In genomic region chrX:134374190-134374589, GRCm38 (mm10) we compare ENCODE assay signal across 27 mouse cellular contexts. TPM values are rescaled to one million over a fixed set of nuclear protein-coding genes. Genes with fewer than 3 reads are reported as not detected.
A peak's percentile ranks its signal among the peaks of the same experiment; 100 is the strongest.
DNase-seq lines count a peak whose midpoint lies in the region; TF ChIP-seq lines count a peak whose summit lies in the region.
"Had no signal": no experiment of that assay in that cellular context is flagged by ENCODE, and none has a peak within 500 bp of the region (broad histone marks: within the 10 kb centered on the region; RNA-seq: fewer than 3 reads in every experiment).

No protein-coding gene starts in this region.

- TF ChIP-seq POLR2A in MEL (IDR thresholded peaks at IDR 0.05; ENCODE audit: control insufficient read depth in 1 of 2, insufficient read depth in 1 of 2, low read depth in 1 of 2, low read length in 2 of 2, poor library complexity in 1 of 2), result no peak

- TF ChIP-seq RAD21 in MEL (IDR thresholded peaks at IDR 0.05; ENCODE audit: low read depth, low read length), result no peak

- no peak overlapping the region for H3K4me3 ChIP-seq in MEL (ENCODE audit: control insufficient read depth in 1 of 2, insufficient read depth in 1 of 2, low read depth in 2 of 2, low read length in 2 of 2)
- H3K4me3 ChIP-seq: embryonic facial prominence, embryonic 10.5 days; embryonic facial prominence, embryonic 13.5 days; erythroblast, embryonic 14.5 days; forebrain, embryonic 12.5 days; forebrain, embryonic 15.5 days; gastrocnemius, adult 2 months; heart, adult 2 months; hindbrain, embryonic 12.5 days; hindbrain, embryonic 15.5 days had no signal

- DNase-seq in A20 (ENCODE audit: low read depth, low spot score), result peak; percentile 68
- peak; percentile 28 for DNase-seq in CD4-positive, CD25-positive, alpha-beta regulatory T cell, adult 2 months (ENCODE audit: low read depth, low spot score)
- DNase-seq in MEL (ENCODE audit: low read depth, low spot score), result peak; percentile 31
- peak; percentile 58 for DNase-seq in induced T-regulatory cell, adult 2 months (ENCODE audit: low read depth)
- no peak for DNase-seq in left cerebral cortex, adult 9 months (ENCODE audit: low spot score in 2 of 2)
- no peak for DNase-seq in left cerebral cortex, adult 18-20 months (ENCODE audit: low spot score in 2 of 2)
- no peak for DNase-seq in lung, postnatal 4 days
- no peak for DNase-seq in spleen, adult 18-20 months
- DNase-seq: adrenal gland, adult 2 months; adrenal gland, postnatal 14 days; cerebellum, adult 11-12 months; cerebellum, adult 8-10 months; cerebellum, postnatal 10 days; cerebellum, postnatal 36 days; embryo, embryonic 11 days; gastrocnemius, adult 2 months; gastrocnemius, postnatal 25 days; heart, adult 2 months; kidney, adult 2 months had no signal

- H3K27ac ChIP-seq in MEL (ENCODE audit: control insufficient read depth, low read depth, low read length), result no peak overlapping the region
- H3K27ac ChIP-seq: embryonic facial prominence, embryonic 10.5 days; embryonic facial prominence, embryonic 13.5 days; forebrain, embryonic 12.5 days; forebrain, embryonic 15.5 days; gastrocnemius, adult 2 months; heart, adult 2 months; hindbrain, embryonic 12.5 days; hindbrain, embryonic 15.5 days had no signal

- H3K36me3 ChIP-seq in MEL (ENCODE audit: control insufficient read depth in 1 of 2, insufficient read depth in 2 of 2, low read length in 2 of 2), result no peaks in the 10 kb centered on the region
- H3K36me3 ChIP-seq: embryonic facial prominence, embryonic 13.5 days; forebrain, embryonic 12.5 days; forebrain, embryonic 15.5 days; hindbrain, embryonic 12.5 days; hindbrain, embryonic 15.5 days had no signal

- no peaks in the 10 kb centered on the region for H3K9me3 ChIP-seq in MEL (replicated peaks; ENCODE audit: insufficient read depth, low read length)
- H3K9me3 ChIP-seq: embryonic facial prominence, embryonic 10.5 days; embryonic facial prominence, embryonic 13.5 days; forebrain, embryonic 12.5 days; forebrain, embryonic 15.5 days; hindbrain, embryonic 12.5 days; hindbrain, embryonic 15.5 days had no signal

- no peaks in the 10 kb centered on the region for H3K4me1 ChIP-seq in MEL (ENCODE audit: control insufficient read depth in 1 of 2, insufficient read depth in 2 of 2, low read length in 2 of 2)
- H3K4me1 ChIP-seq: embryonic facial prominence, embryonic 10.5 days; embryonic facial prominence, embryonic 13.5 days; forebrain, embryonic 12.5 days; forebrain, embryonic 15.5 days; hindbrain, embryonic 12.5 days; hindbrain, embryonic 15.5 days had no signal

- no peak for TF ChIP-seq EP300 in MEL (IDR thresholded peaks at IDR 0.05; ENCODE audit: low read depth in 1 of 2, low read length in 2 of 2)

- no peak for TF ChIP-seq CTCF in MEL (IDR thresholded peaks at IDR 0.05 in 2 of 3, conservative IDR thresholded peaks at IDR 0.05 in 1 of 3; ENCODE audit: control insufficient read depth in 1 of 3, insufficient read depth in 1 of 3, low read depth in 2 of 3, low read length in 3 of 3, poor library complexity in 1 of 3, severe bottlenecking in 1 of 3)

- H3K27me3 ChIP-seq in MEL (ENCODE audit: control insufficient read depth in 1 of 2, insufficient read depth in 2 of 2, low read length in 2 of 2), result no peaks in the 10 kb centered on the region
- H3K27me3 ChIP-seq: embryonic facial prominence, embryonic 13.5 days; forebrain, embryonic 12.5 days; forebrain, embryonic 15.5 days; hindbrain, embryonic 12.5 days; hindbrain, embryonic 15.5 days had no signal

- no peaks in the 10 kb centered on the region for H3K79me2 ChIP-seq in MEL (ENCODE audit: control insufficient read depth, insufficient read depth, low read length, poor library complexity)

- H3K9ac ChIP-seq in MEL (ENCODE audit: control insufficient read depth, low read depth, low read length, poor library complexity, severe bottlenecking), result no peak overlapping the region
- H3K9ac ChIP-seq: embryonic facial prominence, embryonic 13.5 days; forebrain, embryonic 12.5 days; forebrain, embryonic 15.5 days; hindbrain, embryonic 12.5 days; hindbrain, embryonic 15.5 days had no signal

TF ChIP-seq in MEL, 35 proteins besides CTCF, POLR2A, EP300 and RAD21:
- no peak for TF ChIP-seq RCOR1 (IDR thresholded peaks at IDR 0.05; ENCODE audit: low read depth, low read length)
- TF ChIP-seq USF1 (IDR thresholded peaks at IDR 0.05; ENCODE audit: low read depth, low read length), result no peak
- TF ChIP-seq UBTF (IDR thresholded peaks at IDR 0.05; ENCODE audit: borderline replicate concordance, insufficient read depth, low read depth, low read length), result no peak
- no peak for TF ChIP-seq JUND (IDR thresholded peaks at IDR 0.05; ENCODE audit: low read depth, low read length)
- no peak for TF ChIP-seq HCFC1 (IDR thresholded peaks at IDR 0.05; ENCODE audit: low read depth, low read length)
- no peak for TF ChIP-seq MAX (IDR thresholded peaks at IDR 0.05; ENCODE audit: low read length)
- no peak for TF ChIP-seq ETS1 (IDR thresholded peaks at IDR 0.05; ENCODE audit: low read depth, low read length)
- TF ChIP-seq KAT2A (conservative IDR thresholded peaks at IDR 0.05; ENCODE audit: low read depth, low read length), result no peak
- TF ChIP-seq MXI1 (IDR thresholded peaks at IDR 0.05; ENCODE audit: low read depth, low read length), result no peak
- TF ChIP-seq MYC (IDR thresholded peaks at IDR 0.05; ENCODE audit: low read depth, low read length), result no peak
- no peak for TF ChIP-seq ZMIZ1 (IDR thresholded peaks at IDR 0.05; ENCODE audit: low read depth, low read length)
- no peak for TF ChIP-seq CHD1 (IDR thresholded peaks at IDR 0.05; ENCODE audit: low read depth, low read length)
- TF ChIP-seq TCF12 (IDR thresholded peaks at IDR 0.05; ENCODE audit: low read depth, low read length), result no peak
- no peak for TF ChIP-seq MYB (IDR thresholded peaks at IDR 0.05; ENCODE audit: low read depth, low read length)
TF ChIP-seq in MEL: peak in this region for 0.

RNA-seq across cellular contexts. Expression of gene Drp2, which starts 30.2 kb away (rescaled TPM):
- total RNA-seq in MEL (2012; rRNA removed), result 0.39 and 0.49 TPM in 2 replicates
- polyA plus RNA-seq in MEL (2012; ENCODE audit: insufficient read depth in 1 of 2, insufficient read length in 2 of 2, low read depth in 1 of 2, low replicate concordance in 2 of 2, missing spikeins in 1 of 2), result 1 to 10 TPM in 1 of 2 experiments, not detected in 1; 1.6 TPM
- 10 to 100 TPM; 49.4 to 55.2 TPM for total RNA-seq in left cerebral cortex, adult 18-20 months (2021)
- total RNA-seq: hematopoietic stem cell, adult 5-6 weeks had no signal

Comparison
In these comparisons a context has a peak if more than half of its experiments do, and no peak if none do; other contexts are left out.
1. DNase-seq: peak in A20 (single experiment), CD4-positive, CD25-positive, alpha-beta regulatory T cell, adult 2 months (single experiment), MEL (single experiment) and induced T-regulatory cell, adult 2 months (single experiment); none in left cerebral cortex, adult 9 months (0 of 2), left cerebral cortex, adult 18-20 months (0 of 2), lung, postnatal 4 days (0 of 2) and spleen, adult 18-20 months (0 of 2).
2. RNA of gene Drp2, which starts 30.2 kb away (total RNA-seq): 49.4 to 55.2 TPM in left cerebral cortex, adult 18-20 months; 0.39 to 0.49 TPM in MEL; every median in the first group is over 10 times any median in the second.